Mouse (Mus musculus) induced T-regulatory cell, adult 2 months (primary cell): ENCODE results near the gene Snx14.

ENCODE experiments used
- DNase-seq: peaks from one replicate; pipeline ENCODE4 v3.0.0-alpha.2; 2012; ENCODE audit warnings: low read depth

The Snx14 gene

GRCm38 (mm10) chr9:88380542-88380941, 58.2 kb downstream of the Snx14 start:
- DNase-seq = no peak

- peak; percentile 86 for DNase-seq
Measured at GRCm38 (mm10) chr9:88380076-88380475, 58.7 kb downstream of the Snx14 start.

GRCm38 (mm10) chr9:88379057-88379456, 59.7 kb downstream of the Snx14 start:
- no peak for DNase-seq

GRCm38 (mm10) chr9:88377483-88377882, 61.3 kb downstream of the Snx14 start:
- DNase-seq = no peak

- DNase-seq = no peak
Measured at GRCm38 (mm10) chr9:88373001-88373400, 65.8 kb downstream of the Snx14 start.

GRCm38 (mm10) chr9:88371201-88371600, 67.6 kb downstream of the Snx14 start:
- no peak for DNase-seq

GRCm38 (mm10) chr9:88369666-88370065, 69.1 kb downstream of the Snx14 start:
- DNase-seq = no peak

GRCm38 (mm10) chr9:88368476-88368875, 70.3 kb downstream of the Snx14 start:
- DNase-seq = no peak

GRCm38 (mm10) chr9:88367751-88368150, 71.0 kb downstream of the Snx14 start:
- DNase-seq = no peak

GRCm38 (mm10) chr9:88367322-88367721, 71.4 kb downstream of the Snx14 start:
- no peak for DNase-seq

GRCm38 (mm10) chr9:88366819-88367218, 71.9 kb downstream of the Snx14 start:
- DNase-seq = no peak

GRCm38 (mm10) chr9:88366308-88366707, 72.5 kb downstream of the Snx14 start:
- peak; percentile 43 for DNase-seq

GRCm38 (mm10) chr9:88363102-88363501, 75.7 kb downstream of the Snx14 start:
- DNase-seq = no peak

GRCm38 (mm10) chr9:88362055-88362850, 76.5 kb downstream of the Snx14 start:
- DNase-seq = no peak

GRCm38 (mm10) chr9:88361211-88361909, 77.4 kb downstream of the Snx14 start:
- DNase-seq = no peak

GRCm38 (mm10) chr9:88359140-88359539, 79.6 kb downstream of the Snx14 start:
- DNase-seq = no peak

- DNase-seq = peak; percentile 44
Measured at GRCm38 (mm10) chr9:88357173-88357572, 81.6 kb downstream of the Snx14 start.

GRCm38 (mm10) chr9:88353459-88353858, 85.3 kb downstream of the Snx14 start:
- DNase-seq = no peak

GRCm38 (mm10) chr9:88352741-88353140, 86.0 kb downstream of the Snx14 start:
- no peak for DNase-seq

- DNase-seq = no peak
Measured at GRCm38 (mm10) chr9:88351163-88351562, 87.6 kb downstream of the Snx14 start.

GRCm38 (mm10) chr9:88350317-88350716, 88.4 kb downstream of the Snx14 start:
- DNase-seq = no peak

- no peak for DNase-seq
Measured at GRCm38 (mm10) chr9:88348623-88349022, 90.1 kb downstream of the Snx14 start.

GRCm38 (mm10) chr9:88346857-88347256, 91.9 kb downstream of the Snx14 start:
- DNase-seq = peak; percentile 33
